Mouse (Mus musculus) CH12.LX (cell line): ENCODE measurements at regions not wholly inside any gene's neighbourhood (a gene's known extent, or its start where the extent isn't known, plus 50 kb on each side); places are given as distances from the start of the nearest gene placed in this dataset.

Experiments used
- EP300 ChIP-seq: IDR thresholded peaks from 2 replicates; pipeline ENCODE4 v1.6.1; 2011; ENCODE audit warnings: low read length, improper control_type of control experiment
- HCFC1 ChIP-seq: IDR thresholded peaks from 2 replicates; pipeline ENCODE4 v1.6.1; 2012; ENCODE audit warnings: low read depth, mild to moderate bottlenecking, inconsistent platforms, low read length, improper control_type of control experiment
- NRF1 ChIP-seq: IDR thresholded peaks from 2 replicates; pipeline ENCODE4 v1.6.1; 2014; ENCODE audit warnings: low read depth, mild to moderate bottlenecking, inconsistent platforms, low read length, improper control_type of control experiment, moderate library complexity
- POLR2AphosphoS2 ChIP-seq: IDR thresholded peaks from 2 replicates; pipeline ENCODE4 v1.6.1; 2011; ENCODE audit warnings: low read depth, low read length, improper control_type of control experiment
- USF1 ChIP-seq: IDR thresholded peaks from 2 replicates; pipeline ENCODE4 v1.6.1; 2014; ENCODE audit warnings: low read depth, mild to moderate bottlenecking, inconsistent platforms, low read length, improper control_type of control experiment
- ZMIZ1 ChIP-seq: IDR thresholded peaks from 2 replicates; pipeline ENCODE4 v1.6.1; 2012; ENCODE audit warnings: low read depth, mild to moderate bottlenecking, inconsistent platforms, low read length, improper control_type of control experiment

- TF ChIP-seq NRF1 (no peak), HCFC1 (no peak), USF1 (no peak), EP300 (no peak), POLR2AphosphoS2 (no peak), ZMIZ1 (no peak)
Observed at GRCm38 (mm10) chr5:46278190-46278589, 420.8 kb upstream of the Lcorl start.
